In genomic region chr16:33878041-33878783, GRCm38 (mm10) we compare ENCODE assay signal across 9 mouse cellular contexts. TPM values are rescaled to one million over a fixed set of nuclear protein-coding genes. Genes with fewer than 3 reads are reported as not detected.
A peak's percentile ranks its signal among the peaks of the same experiment; 100 is the strongest.
DNase-seq lines count a peak whose midpoint lies in the region; ATAC-seq lines count a peak whose summit lies in the region.
"Had no signal": no experiment of that assay in that cellular context is flagged by ENCODE, and none has a peak within 500 bp of the region (broad histone marks: within the 10 kb centered on the region; RNA-seq: fewer than 3 reads in every experiment).

No protein-coding gene starts in this region.

- 46% methylated on average over 6 of the region's 6 CpGs for WGBS in embryonic facial prominence, embryonic 13.5 days
- WGBS in heart, embryonic 16.5 days, result 49% methylated on average over 6 of the region's 6 CpGs
- WGBS in midbrain, embryonic 14.5 days, result 65% methylated on average over 6 of the region's 6 CpGs
- 77% methylated on average over 6 of the region's 6 CpGs for WGBS in hindbrain, embryonic 11.5 days

- peak overlapping the region; percentile 75 for H3K27ac ChIP-seq in embryonic facial prominence, embryonic 13.5 days
- peak overlapping the region; percentile 40 for H3K27ac ChIP-seq in heart, embryonic 16.5 days (ENCODE audit: low read length)
- no peak overlapping the region for H3K27ac ChIP-seq in midbrain, embryonic 14.5 days (replicated peaks; ENCODE audit: low read depth, low read length)
- no peak overlapping the region for H3K27ac ChIP-seq in hindbrain, embryonic 11.5 days (ENCODE audit: low read depth, low read length)

- DNase-seq in retina, postnatal 1 day, result peak; percentile 55
- DNase-seq in retina, embryonic 14.5 days (ENCODE audit: low spot score), result no peak
- DNase-seq in midbrain, embryonic 14.5 days, result peak; percentile 51
- no peak for DNase-seq in thymus, postnatal 10 days (ENCODE audit: low spot score in 2 of 2)
- DNase-seq in hindbrain, embryonic 11.5 days (ENCODE audit: low spot score), result no peak
- no peak for DNase-seq in yolk sac, embryonic 10.5 days (ENCODE audit: low spot score)

- no peak overlapping the region for H3K4me3 ChIP-seq in embryonic facial prominence, embryonic 13.5 days
- no peak overlapping the region for H3K4me3 ChIP-seq in heart, embryonic 16.5 days (ENCODE audit: low read length)
- no peak overlapping the region for H3K4me3 ChIP-seq in midbrain, embryonic 14.5 days (replicated peaks; ENCODE audit: low read depth, low read length)
- H3K4me3 ChIP-seq in hindbrain, embryonic 11.5 days (ENCODE audit: low read depth, low read length), result no peak overlapping the region
- H3K4me3 ChIP-seq: megakaryocyte, embryonic 14.5 days had no signal

- H3K9me3 ChIP-seq in embryonic facial prominence, embryonic 13.5 days, result no peaks in the 10 kb centered on the region
- no peaks in the 10 kb centered on the region for H3K9me3 ChIP-seq in heart, embryonic 16.5 days (replicated peaks; ENCODE audit: control insufficient read depth, low read length)
- H3K9me3 ChIP-seq in midbrain, embryonic 14.5 days (ENCODE audit: control insufficient read depth, low read length), result no peaks in the 10 kb centered on the region
- H3K9me3 ChIP-seq in hindbrain, embryonic 11.5 days (ENCODE audit: control insufficient read depth, low read length), result no peaks in the 10 kb centered on the region
- H3K9me3 ChIP-seq: megakaryocyte, embryonic 14.5 days had no signal

- no peak overlapping the region for H3K4me2 ChIP-seq in embryonic facial prominence, embryonic 13.5 days
- H3K4me2 ChIP-seq in heart, embryonic 16.5 days (ENCODE audit: low read depth, low read length), result no peak overlapping the region
- no peak overlapping the region for H3K4me2 ChIP-seq in midbrain, embryonic 14.5 days (ENCODE audit: low read length)
- no peak overlapping the region for H3K4me2 ChIP-seq in hindbrain, embryonic 11.5 days (replicated peaks; ENCODE audit: low read depth, low read length)

- no peak overlapping the region for H3K9ac ChIP-seq in embryonic facial prominence, embryonic 13.5 days
- no peak overlapping the region for H3K9ac ChIP-seq in heart, embryonic 16.5 days (ENCODE audit: low read length)
- no peak overlapping the region for H3K9ac ChIP-seq in midbrain, embryonic 14.5 days (replicated peaks; ENCODE audit: low read length)
- H3K9ac ChIP-seq in hindbrain, embryonic 11.5 days (ENCODE audit: low read depth, low read length), result no peak overlapping the region

- H3K36me3 ChIP-seq in embryonic facial prominence, embryonic 13.5 days, result peaks cover 22% of the 10 kb centered on the region
- no peaks in the 10 kb centered on the region for H3K36me3 ChIP-seq in heart, embryonic 16.5 days (ENCODE audit: control insufficient read depth, insufficient read depth)
- no peaks in the 10 kb centered on the region for H3K36me3 ChIP-seq in midbrain, embryonic 14.5 days (ENCODE audit: control insufficient read depth, insufficient read depth, low read length)
- H3K36me3 ChIP-seq in hindbrain, embryonic 11.5 days (ENCODE audit: control insufficient read depth, insufficient read depth, low read length), result no peaks in the 10 kb centered on the region

- H3K4me1 ChIP-seq in embryonic facial prominence, embryonic 13.5 days, result peaks cover 51% of the 10 kb centered on the region
- H3K4me1 ChIP-seq in heart, embryonic 16.5 days (ENCODE audit: control insufficient read depth, insufficient read depth, low read length), result peaks cover 54% of the 10 kb centered on the region
- H3K4me1 ChIP-seq in midbrain, embryonic 14.5 days (ENCODE audit: control insufficient read depth, insufficient read depth, low read length), result no peaks in the 10 kb centered on the region
- no peaks in the 10 kb centered on the region for H3K4me1 ChIP-seq in hindbrain, embryonic 11.5 days (replicated peaks; ENCODE audit: control insufficient read depth, insufficient read depth, low read length)

- no peaks in the 10 kb centered on the region for H3K27me3 ChIP-seq in embryonic facial prominence, embryonic 13.5 days
- no peaks in the 10 kb centered on the region for H3K27me3 ChIP-seq in heart, embryonic 16.5 days (ENCODE audit: control insufficient read depth, insufficient read depth, low read length)
- no peaks in the 10 kb centered on the region for H3K27me3 ChIP-seq in midbrain, embryonic 14.5 days (ENCODE audit: control insufficient read depth, insufficient read depth, low read length)
- no peaks in the 10 kb centered on the region for H3K27me3 ChIP-seq in hindbrain, embryonic 11.5 days (ENCODE audit: control insufficient read depth, insufficient read depth, low read length)

- ATAC-seq in embryonic facial prominence, embryonic 13.5 days (ENCODE audit: insufficient number of reproducible peaks, insufficient read depth, low FRiP score, low TSS enrichment, low read depth), result no peak
- no peak for ATAC-seq in heart, embryonic 16.5 days (replicated peaks; ENCODE audit: extremely low read depth, insufficient read depth, low FRiP score)
- ATAC-seq in midbrain, embryonic 14.5 days (ENCODE audit: low FRiP score, low TSS enrichment), result peak; percentile 37; the same call in 1 of the 2 replicates
- ATAC-seq in hindbrain, embryonic 11.5 days (ENCODE audit: low FRiP score), result no peak

RNA-seq across cellular contexts. Expression of gene Itgb5, which starts 48.7 kb away (rescaled TPM):
- polyA plus RNA-seq in embryonic facial prominence, embryonic 13.5 days (2015; fragmentation: Nextera tagmentation; extraction: Ambion mirVana), result 47.7 and 94.8 TPM in 2 replicates
- 29.4 and 50.3 TPM in 2 replicates for polyA plus RNA-seq in heart, embryonic 16.5 days (2015; fragmentation: Nextera tagmentation; extraction: Ambion mirVana)
- polyA plus RNA-seq in midbrain, embryonic 14.5 days (2014; fragmentation: Nextera tagmentation; extraction: Ambion mirVana), result 19.2 and 19.3 TPM in 2 replicates
- polyA plus RNA-seq in hindbrain, embryonic 11.5 days (2014; fragmentation: Nextera tagmentation; extraction: Ambion mirVana), result 21.7 and 25.5 TPM in 2 replicates

Comparison
In these comparisons a context has a peak if more than half of its experiments do, and no peak if none do; other contexts are left out.
1. DNase-seq: peak in retina, postnatal 1 day (single experiment) and midbrain, embryonic 14.5 days (single experiment); none in retina, embryonic 14.5 days (single experiment), thymus, postnatal 10 days (0 of 2), hindbrain, embryonic 11.5 days (single experiment) and yolk sac, embryonic 10.5 days (single experiment).
2. H3K27ac ChIP-seq: peak in embryonic facial prominence, embryonic 13.5 days (single experiment) and heart, embryonic 16.5 days (single experiment); none in midbrain, embryonic 14.5 days (single experiment) and hindbrain, embryonic 11.5 days (single experiment).